Mouse (Mus musculus) intestine, embryonic 16.5 days (tissue): ENCODE data around the gene Slc35f3. TPM values are rescaled to one million over a fixed set of nuclear protein-coding genes. Genes with fewer than 3 reads are reported as not detected.

ENCODE experiments used
- ATAC-seq: fragments of 200-750 bp; cut with Nextera tagmentation; 2 replicates; pipeline ENCODE4 v1.8.0; 2017; ENCODE audit warnings: moderate TSS enrichment, moderate library complexity
- H3K27ac ChIP-seq: fragments of 300-500 bp; sonication (generic); 2 replicates; pipeline ENCODE4 v1.5.1; 2014; ENCODE audit warnings: mild to moderate bottlenecking, low read length
- H3K27me3 ChIP-seq: fragments of 300-500 bp; sonication (generic); replicated peaks from 2 replicates; pipeline ENCODE4 v1.6.1; 2014; ENCODE audit warnings: low read length, control low read depth, mixed read lengths; ENCODE audit not compliant: control insufficient read depth, insufficient read depth
- H3K36me3 ChIP-seq: fragments of 300-500 bp; sonication (generic); 2 replicates; pipeline ENCODE4 v1.6.1; 2014; ENCODE audit warnings: low read length, control low read depth; ENCODE audit not compliant: control insufficient read depth, insufficient read depth
- H3K4me1 ChIP-seq: fragments of 300-500 bp; sonication (generic); 2 replicates; pipeline ENCODE4 v1.6.1; 2014; ENCODE audit warnings: low read length, control low read depth, mixed read lengths; ENCODE audit not compliant: control insufficient read depth, insufficient read depth
- H3K4me2 ChIP-seq: fragments of 300-500 bp; sonication (generic); 2 replicates; pipeline ENCODE4 v1.6.1; 2014; ENCODE audit warnings: low read depth, low read length, control low read depth
- H3K4me3 ChIP-seq: fragments of 300-500 bp; sonication (generic); 2 replicates; pipeline ENCODE4 v1.5.1; 2014; ENCODE audit warnings: mild to moderate bottlenecking, low read length
- H3K9ac ChIP-seq: fragments of 300-500 bp; sonication (generic); 2 replicates; pipeline ENCODE4 v1.6.1; 2014; ENCODE audit warnings: low read depth, low read length
- H3K9me3 ChIP-seq: fragments of 300-500 bp; sonication (generic); 2 replicates; pipeline ENCODE4 v1.6.1; 2016; ENCODE audit warnings: low read length, control low read depth; ENCODE audit not compliant: control insufficient read depth
- WGBS: fragments of 180-500 bp; shearing (Covaris S2); extraction: QIAGEN DNeasy Blood & Tissue Kit; methylation state at CpG from one replicate; pipeline ENCODE4 v1.1.7; 2014; 5-methylcytosine and 5-hydroxymethylcytosine counted together
- polyA plus RNA-seq: library from polyadenylated mRNA; unstranded; fragments of >200 nt; fragmentation: Nextera tagmentation; extraction: Ambion mirVana; gene quantifications from 2 replicates; pipeline ENCODE4 v1.2.1, GENCODE M21; 2015

Gene Slc35f3
- polyA plus RNA-seq, 1 experiment from 2014 or later: 0.20 TPM

- no peaks in the 10 kb centered on the region for H3K9me3 ChIP-seq
- no peaks in the 10 kb centered on the region for H3K27me3 ChIP-seq
- no peak overlapping the region for H3K9ac ChIP-seq
- H3K4me2 ChIP-seq: no peak overlapping the region
- WGBS: 58% methylated on average over 4 of the region's 4 CpGs
- no peak for ATAC-seq
- H3K4me1 ChIP-seq: no peaks in the 10 kb centered on the region
- no peak overlapping the region for H3K4me3 ChIP-seq
- H3K27ac ChIP-seq: no peak overlapping the region
- H3K36me3 ChIP-seq: no peaks in the 10 kb centered on the region
These were observed 25.3 kb upstream of the Slc35f3 start for GRCm38 (mm10) chr8:126273066-126273465.

- no peak for ATAC-seq
- Histone ChIP-seq H3K27ac (no peak overlapping the region), H3K27me3 (no peaks in the 10 kb centered on the region), H3K9me3 (no peaks in the 10 kb centered on the region), H3K36me3 (no peaks in the 10 kb centered on the region), H3K4me3 (no peak overlapping the region), H3K4me2 (no peak overlapping the region), H3K9ac (no peak overlapping the region), H3K4me1 (no peaks in the 10 kb centered on the region)
- 61% methylated on average over 4 of the region's 4 CpGs for WGBS
These were observed 23.4 kb upstream of the Slc35f3 start for GRCm38 (mm10) chr8:126274866-126275360.

- Histone ChIP-seq H3K4me2 (no peak overlapping the region), H3K36me3 (no peaks in the 10 kb centered on the region), H3K27me3 (no peaks in the 10 kb centered on the region), H3K27ac (no peak overlapping the region), H3K9ac (no peak overlapping the region), H3K4me1 (no peaks in the 10 kb centered on the region), H3K9me3 (no peaks in the 10 kb centered on the region), H3K4me3 (no peak overlapping the region)
- 71% methylated on average over 4 of the region's 4 CpGs for WGBS
- ATAC-seq: no peak
These were observed 22.5 kb upstream of the Slc35f3 start for GRCm38 (mm10) chr8:126275886-126276285.

- Histone ChIP-seq H3K9me3 (no peaks in the 10 kb centered on the region), H3K27me3 (no peaks in the 10 kb centered on the region), H3K27ac (no peak overlapping the region), H3K4me2 (no peak overlapping the region), H3K9ac (no peak overlapping the region), H3K36me3 (no peaks in the 10 kb centered on the region), H3K4me1 (no peaks in the 10 kb centered on the region), H3K4me3 (no peak overlapping the region)
- WGBS: 71% methylated on average over 10 of the region's 10 CpGs
- no peak for ATAC-seq
These were observed 6.4 kb upstream of the Slc35f3 start for GRCm38 (mm10) chr8:126291951-126292350.

GRCm38 (mm10) chr8:126297284-126297845 lies 993 bp upstream of the Slc35f3 start:
- H3K36me3 ChIP-seq: no peaks in the 10 kb centered on the region
- 26% methylated on average over 1 of the region's 1 CpGs for WGBS
- H3K9me3 ChIP-seq: no peaks in the 10 kb centered on the region
- H3K9ac ChIP-seq: no peak overlapping the region
- 0 out of 2 replicates have a peak, but pooled peaks have one; percentile 33 for ATAC-seq
- H3K27me3 ChIP-seq: peaks cover 10% of the 10 kb centered on the region
- no peaks in the 10 kb centered on the region for H3K4me1 ChIP-seq
- no peak overlapping the region for H3K4me2 ChIP-seq
- no peak overlapping the region for H3K4me3 ChIP-seq
- H3K27ac ChIP-seq: no peak overlapping the region

GRCm38 (mm10) chr8:126299333-126299732 lies 975 bp downstream of the Slc35f3 start:
- Histone ChIP-seq H3K27me3 (peaks cover 10% of the 10 kb centered on the region), H3K36me3 (no peaks in the 10 kb centered on the region), H3K4me1 (no peaks in the 10 kb centered on the region), H3K4me3 (no peak overlapping the region), H3K9ac (no peak overlapping the region), H3K27ac (no peak overlapping the region), H3K4me2 (no peak overlapping the region; the same call in 1 of the 2 replicates), H3K9me3 (no peaks in the 10 kb centered on the region)
- WGBS: 26% methylated on average over 7 of the region's 7 CpGs
- ATAC-seq: no peak

- H3K9me3 ChIP-seq: no peaks in the 10 kb centered on the region
- H3K4me1 ChIP-seq: no peaks in the 10 kb centered on the region
- H3K27ac ChIP-seq: no peak overlapping the region
- ATAC-seq: no peak
- no peak overlapping the region for H3K4me2 ChIP-seq
- 82% methylated on average over 5 of the region's 5 CpGs for WGBS
- no peaks in the 10 kb centered on the region for H3K36me3 ChIP-seq
- no peak overlapping the region for H3K9ac ChIP-seq
- H3K4me3 ChIP-seq: no peak overlapping the region
- H3K27me3 ChIP-seq: peaks cover 10% of the 10 kb centered on the region
These were observed 2.0 kb downstream of the Slc35f3 start for GRCm38 (mm10) chr8:126300350-126300749.

- no peak for ATAC-seq
- H3K4me1 ChIP-seq: no peaks in the 10 kb centered on the region
- no peak overlapping the region for H3K4me3 ChIP-seq
- H3K27me3 ChIP-seq: peaks cover 10% of the 10 kb centered on the region
- WGBS: 82% methylated on average over 6 of the region's 6 CpGs
- H3K4me2 ChIP-seq: no peak overlapping the region
- no peak overlapping the region for H3K9ac ChIP-seq
- H3K36me3 ChIP-seq: no peaks in the 10 kb centered on the region
- no peak overlapping the region for H3K27ac ChIP-seq
- no peaks in the 10 kb centered on the region for H3K9me3 ChIP-seq
These were observed 3.2 kb downstream of the Slc35f3 start for GRCm38 (mm10) chr8:126301580-126301979.

- Histone ChIP-seq H3K27me3 (no peaks in the 10 kb centered on the region), H3K27ac (no peak overlapping the region), H3K4me3 (no peak overlapping the region), H3K9me3 (no peaks in the 10 kb centered on the region), H3K4me1 (no peaks in the 10 kb centered on the region), H3K4me2 (no peak overlapping the region), H3K36me3 (no peaks in the 10 kb centered on the region), H3K9ac (no peak overlapping the region)
- ATAC-seq: no peak
- 80% methylated on average over 9 of the region's 9 CpGs for WGBS
These were observed 8.8 kb downstream of the Slc35f3 start for GRCm38 (mm10) chr8:126307164-126307563.

- no peak for ATAC-seq
- Histone ChIP-seq H3K27ac (no peak overlapping the region), H3K4me2 (no peak overlapping the region), H3K36me3 (no peaks in the 10 kb centered on the region), H3K9me3 (no peaks in the 10 kb centered on the region), H3K9ac (no peak overlapping the region), H3K4me3 (no peak overlapping the region), H3K27me3 (no peaks in the 10 kb centered on the region), H3K4me1 (no peaks in the 10 kb centered on the region)
- 20% methylated on average over 1 of the region's 1 CpGs for WGBS
These were observed 10.7 kb downstream of the Slc35f3 start for GRCm38 (mm10) chr8:126309015-126309414.
